Mouse (Mus musculus) forebrain, embryonic 13.5 days (tissue): ENCODE measurements around the gene Akap11. TPM values are rescaled to one million over a fixed set of nuclear protein-coding genes. Genes with fewer than 3 reads are reported as not detected.
"Not testable (repeated sequence)": the region's sequence is repeated elsewhere in the genome, so short reads cannot be mapped to it uniquely, and the experiment has no call there.

Source experiments
- ATAC-seq: fragments of 200-750 bp; cut with Nextera tagmentation; 2 replicates; pipeline ENCODE4 v1.8.0; 2017
- H3K27ac ChIP-seq: fragments of 300-500 bp; sonication (generic); 2 replicates; pipeline ENCODE4 v1.5.1; 2015; ENCODE audit warnings: inconsistent platforms, mild to moderate bottlenecking, moderate library complexity
- H3K27me3 ChIP-seq: fragments of 300-500 bp; sonication (generic); 2 replicates; pipeline ENCODE4 v1.6.1; 2015; ENCODE audit warnings: mild to moderate bottlenecking, inconsistent platforms
- H3K36me3 ChIP-seq: fragments of 300-500 bp; sonication (generic); 2 replicates; pipeline ENCODE4 v1.6.1; 2015; ENCODE audit warnings: mild to moderate bottlenecking, inconsistent platforms; ENCODE audit not compliant: poor library complexity, severe bottlenecking
- H3K4me1 ChIP-seq: fragments of 300-500 bp; sonication (generic); 2 replicates; pipeline ENCODE4 v1.6.1; 2015; ENCODE audit warnings: inconsistent platforms
- H3K4me2 ChIP-seq: fragments of 300-500 bp; sonication (generic); 2 replicates; pipeline ENCODE4 v1.6.1; 2015; ENCODE audit warnings: inconsistent platforms, mild to moderate bottlenecking, moderate library complexity
- H3K4me3 ChIP-seq: fragments of 300-500 bp; sonication (generic); 2 replicates; pipeline ENCODE4 v1.5.1; 2015; ENCODE audit warnings: mild to moderate bottlenecking, inconsistent platforms
- H3K9ac ChIP-seq: fragments of 300-500 bp; sonication (generic); 2 replicates; pipeline ENCODE4 v1.6.1; 2015; ENCODE audit warnings: mild to moderate bottlenecking, inconsistent platforms
- H3K9me3 ChIP-seq: fragments of 300-500 bp; sonication (generic); replicated peaks from 2 replicates; pipeline ENCODE4 v1.6.1; 2016; ENCODE audit warnings: inconsistent platforms
- WGBS: fragments of 180-500 bp; shearing (Covaris S2); methylation state at CpG from one replicate; pipeline ENCODE4 v1.1.7; 2015; 5-methylcytosine and 5-hydroxymethylcytosine counted together
- polyA plus RNA-seq: library from polyadenylated mRNA; unstranded; fragments of >200 nt; fragmentation: Nextera tagmentation; extraction: Ambion mirVana; gene quantifications from 2 replicates; pipeline ENCODE4 v1.2.1, GENCODE M21; 2015

Akap11 gene
- 30.2 and 34.9 TPM in 2 replicates for polyA plus RNA-seq

DNA sequence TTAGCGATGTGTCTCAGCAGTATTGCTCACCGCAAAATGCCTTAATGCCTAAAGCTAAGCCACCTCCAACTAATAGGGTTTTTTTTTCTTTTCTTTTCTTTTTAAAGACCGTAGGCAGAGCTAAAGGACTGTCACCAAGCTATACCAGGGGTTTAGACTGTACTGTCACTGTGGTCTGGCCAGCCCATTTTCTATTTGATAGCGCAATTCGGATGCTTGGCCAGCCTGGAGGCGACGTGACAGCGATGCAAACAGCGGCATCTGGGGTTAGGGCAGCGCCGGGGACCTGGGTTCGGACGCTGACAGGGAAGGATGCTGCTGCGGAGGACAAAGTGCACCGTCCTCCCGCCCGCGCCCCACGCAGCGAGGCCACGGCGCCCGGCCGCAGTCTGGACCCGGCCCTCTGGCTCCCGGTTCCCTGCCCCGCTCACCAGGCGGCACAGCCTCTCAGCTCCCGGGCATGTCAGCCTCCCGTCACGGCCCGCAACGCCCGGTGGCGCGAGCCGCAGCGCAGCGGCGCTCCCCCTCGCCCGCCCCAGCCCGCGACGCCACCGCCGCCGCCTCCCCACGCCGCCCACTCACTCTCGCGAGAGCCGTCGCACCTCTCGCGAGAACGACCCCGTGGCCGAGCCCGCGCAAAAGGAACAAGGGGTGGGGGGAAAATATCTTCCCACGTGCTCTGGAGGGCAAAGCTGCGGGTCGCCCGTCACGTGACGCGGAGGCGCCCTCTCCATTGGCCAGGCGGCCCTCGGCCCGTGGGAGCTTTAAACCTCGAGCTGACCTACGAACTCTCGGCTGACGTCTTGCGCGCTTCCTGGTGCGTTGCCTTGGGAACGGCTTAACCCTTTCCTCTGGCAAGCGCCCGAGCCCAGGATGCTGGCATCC is at the start of gene Akap11:
Gene Akap11 (minus strand): TSS at position 528 of the 885 bp plus-strand sequence.
- WGBS, result under 1% methylated on average over 76 of the region's 82 CpGs
- Histone ChIP-seq H3K36me3 (no peaks in the 10 kb centered on the region), H3K27me3 (no peaks in the 10 kb centered on the region), H3K9ac (peak within 1 kb of the TSS; percentile 97), H3K27ac (peak within 1 kb of the TSS; percentile 90), H3K4me1 (peaks cover 34% of the 10 kb centered on the region), H3K4me3 (peak within 1 kb of the TSS; percentile 93), H3K9me3 (no peaks in the 10 kb centered on the region), H3K4me2 (peak within 1 kb of the TSS; percentile 71)
- peak; percentile 95 for ATAC-seq

GRCm38 (mm10) chr14:78584222-78584621 is 47.6 kb upstream of the Akap11 start:
- Histone ChIP-seq H3K36me3 (peaks cover 38% of the 10 kb centered on the region), H3K9ac (no peak overlapping the region), H3K27ac (no peak overlapping the region), H3K27me3 (no peaks in the 10 kb centered on the region), H3K4me2 (no peak overlapping the region), H3K4me3 (no peak overlapping the region), H3K4me1 (no peaks in the 10 kb centered on the region), H3K9me3 (no peaks in the 10 kb centered on the region)
- WGBS, result 91% methylated on average over 13 of the region's 13 CpGs
- ATAC-seq, result no peak

- Histone ChIP-seq H3K27me3 (no peaks in the 10 kb centered on the region), H3K4me3 (no peak overlapping the region), H3K27ac (no peak overlapping the region), H3K4me2 (no peak overlapping the region), H3K4me1 (no peaks in the 10 kb centered on the region), H3K9me3 (no peaks in the 10 kb centered on the region), H3K36me3 (peaks cover 44% of the 10 kb centered on the region), H3K9ac (no peak overlapping the region)
- no peak for ATAC-seq
Measured at GRCm38 (mm10) chr14:78583168-78583567, 46.6 kb upstream of the Akap11 start.

GRCm38 (mm10) chr14:78575899-78576298 is 39.3 kb upstream of the Akap11 start:
- Histone ChIP-seq H3K4me1 (no peaks in the 10 kb centered on the region), H3K4me2 (no peak overlapping the region), H3K9ac (no peak overlapping the region), H3K4me3 (no peak overlapping the region), H3K27me3 (no peaks in the 10 kb centered on the region), H3K36me3 (peaks cover 21% of the 10 kb centered on the region), H3K27ac (no peak overlapping the region), H3K9me3 (no peaks in the 10 kb centered on the region)
- ATAC-seq, result no peak
- WGBS, result 78% methylated on average over 13 of the region's 13 CpGs

- Histone ChIP-seq H3K27ac (no peak overlapping the region), H3K9ac (no peak overlapping the region), H3K4me2 (no peak overlapping the region), H3K9me3 (no peaks in the 10 kb centered on the region), H3K4me1 (no peaks in the 10 kb centered on the region), H3K4me3 (no peak overlapping the region), H3K27me3 (no peaks in the 10 kb centered on the region), H3K36me3 (0 out of 2 replicates have a peak, but pooled peaks cover 1% of the 10 kb centered on the region)
- no peak for ATAC-seq
- 92% methylated on average over 5 of the region's 5 CpGs for WGBS
Measured at GRCm38 (mm10) chr14:78568410-78568809, 31.8 kb upstream of the Akap11 start.

- no peaks in the 10 kb centered on the region for H3K36me3 ChIP-seq
- H3K27ac ChIP-seq, result no peak overlapping the region
- H3K4me1 ChIP-seq, result no peaks in the 10 kb centered on the region
- no peak overlapping the region for H3K4me3 ChIP-seq
- 88% methylated on average over 4 of the region's 4 CpGs for WGBS
- no peaks in the 10 kb centered on the region for H3K27me3 ChIP-seq
- no peak overlapping the region for H3K9ac ChIP-seq
- no peaks in the 10 kb centered on the region for H3K9me3 ChIP-seq
- ATAC-seq, result no peak
- H3K4me2 ChIP-seq, result no peak overlapping the region
Measured at GRCm38 (mm10) chr14:78566431-78566830, 29.8 kb upstream of the Akap11 start.

DNA sequence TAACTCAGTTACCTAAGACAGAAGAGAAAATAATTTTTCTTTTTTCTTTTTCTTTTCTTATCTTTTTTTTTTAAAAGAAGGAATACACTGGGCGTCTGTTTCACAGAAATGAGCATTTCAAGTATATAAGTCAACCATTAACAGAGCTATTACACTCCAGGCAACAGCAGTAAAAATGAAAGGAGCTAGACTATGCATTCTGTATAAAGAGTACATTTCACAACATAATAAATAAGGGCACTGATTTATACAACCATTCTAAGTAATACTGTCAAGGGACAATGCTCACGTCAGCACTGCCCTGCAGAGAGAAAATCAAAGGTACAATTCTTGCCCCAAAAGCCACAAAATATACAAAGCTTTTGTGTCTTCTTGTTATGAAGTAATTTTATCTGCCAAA is 27.7 kb upstream of the Akap11 start:
- H3K4me1 ChIP-seq, result no peaks in the 10 kb centered on the region
- H3K9ac ChIP-seq, result no peak overlapping the region
- 84% methylated on average over 2 of the region's 2 CpGs for WGBS
- no peaks in the 10 kb centered on the region for H3K9me3 ChIP-seq
- ATAC-seq, result no peak
- H3K4me3 ChIP-seq, result no peak overlapping the region
- no peak overlapping the region for H3K27ac ChIP-seq
- no peaks in the 10 kb centered on the region for H3K36me3 ChIP-seq
- H3K4me2 ChIP-seq, result no peak overlapping the region
- H3K27me3 ChIP-seq, result no peaks in the 10 kb centered on the region

DNA sequence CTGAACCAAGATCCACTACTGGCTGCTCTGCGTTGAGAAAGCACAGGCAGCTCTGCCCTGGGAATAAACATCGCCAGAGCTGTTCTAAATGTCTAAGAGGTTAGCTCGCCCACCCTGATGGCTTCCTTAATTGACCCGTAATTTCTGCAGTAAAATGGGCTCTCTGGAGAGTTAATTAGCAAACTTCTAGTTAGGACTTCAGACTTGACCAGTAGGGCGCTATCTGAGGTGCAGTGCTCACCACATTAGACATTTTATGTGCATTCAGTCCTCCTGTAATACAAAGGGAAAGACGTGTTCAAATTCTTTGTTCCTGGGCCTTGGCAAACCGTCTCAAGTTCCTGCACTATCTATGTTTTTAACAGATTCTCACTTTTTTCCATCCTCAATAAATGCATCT is 26.6 kb upstream of the Akap11 start:
- ATAC-seq, result no peak
- Histone ChIP-seq H3K4me1 (no peaks in the 10 kb centered on the region), H3K9ac (no peak overlapping the region), H3K4me2 (no peak overlapping the region), H3K4me3 (no peak overlapping the region), H3K9me3 (no peaks in the 10 kb centered on the region), H3K36me3 (peaks cover 3% of the 10 kb centered on the region; the same call in 1 of the 2 replicates), H3K27me3 (no peaks in the 10 kb centered on the region), H3K27ac (no peak overlapping the region)
- WGBS, result 61% methylated on average over 7 of the region's 7 CpGs

- Histone ChIP-seq H3K4me1 (no peaks in the 10 kb centered on the region), H3K4me3 (no peak overlapping the region), H3K4me2 (no peak overlapping the region), H3K27me3 (no peaks in the 10 kb centered on the region), H3K27ac (no peak overlapping the region), H3K36me3 (peaks cover 3% of the 10 kb centered on the region; the same call in 1 of the 2 replicates), H3K9ac (no peak overlapping the region), H3K9me3 (no peaks in the 10 kb centered on the region)
- ATAC-seq, result no peak
- 81% methylated on average over 4 of the region's 4 CpGs for WGBS
Measured at GRCm38 (mm10) chr14:78562121-78562520, 25.5 kb upstream of the Akap11 start.

- H3K9me3 ChIP-seq, result no peaks in the 10 kb centered on the region
- ATAC-seq, result no peak
- 94% methylated on average over 8 of the region's 8 CpGs for WGBS
Measured at GRCm38 (mm10) chr14:78559042-78559441, 22.4 kb upstream of the Akap11 start.

DNA sequence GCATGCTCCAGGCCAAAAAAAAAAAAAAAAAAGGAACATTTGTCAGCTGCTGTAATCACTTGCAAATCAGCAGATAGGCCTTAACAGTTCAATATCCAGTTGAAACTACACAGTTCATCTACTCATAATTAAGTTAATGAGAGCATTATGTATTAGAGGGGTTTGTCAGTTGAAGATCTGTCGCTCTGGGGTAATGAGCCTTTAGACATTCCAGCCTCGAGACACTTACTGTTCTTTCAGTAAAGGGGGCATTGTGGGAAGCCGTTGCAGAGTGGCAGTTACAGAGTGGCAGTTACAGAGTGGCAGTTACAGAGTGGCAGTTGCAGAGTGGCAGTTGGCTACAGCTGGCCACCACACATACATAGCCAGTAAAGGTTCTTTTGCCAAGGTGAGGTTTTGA is 18.2 kb upstream of the Akap11 start:
- H3K36me3 ChIP-seq, H3K27ac ChIP-seq, H3K9ac ChIP-seq, H3K4me2 ChIP-seq, H3K27me3 ChIP-seq, H3K4me3 ChIP-seq, H3K4me1 ChIP-seq, H3K9me3 ChIP-seq: not testable (repeated sequence)
- WGBS, result 32% methylated on average over 3 of the region's 3 CpGs
- ATAC-seq, result peak; percentile 53; the same call in 1 of the 2 replicates

More at GRCm38 (mm10) chr14:78559042-78559441, 22.4 kb upstream of the Akap11 start:
- Histone ChIP-seq H3K4me2 (no peak overlapping the region), H3K4me1 (no peaks in the 10 kb centered on the region), H3K4me3 (no peak overlapping the region), H3K9ac (no peak overlapping the region), H3K27ac (no peak overlapping the region), H3K27me3 (no peaks in the 10 kb centered on the region), H3K36me3 (peaks cover 3% of the 10 kb centered on the region; the same call in 1 of the 2 replicates)

DNA sequence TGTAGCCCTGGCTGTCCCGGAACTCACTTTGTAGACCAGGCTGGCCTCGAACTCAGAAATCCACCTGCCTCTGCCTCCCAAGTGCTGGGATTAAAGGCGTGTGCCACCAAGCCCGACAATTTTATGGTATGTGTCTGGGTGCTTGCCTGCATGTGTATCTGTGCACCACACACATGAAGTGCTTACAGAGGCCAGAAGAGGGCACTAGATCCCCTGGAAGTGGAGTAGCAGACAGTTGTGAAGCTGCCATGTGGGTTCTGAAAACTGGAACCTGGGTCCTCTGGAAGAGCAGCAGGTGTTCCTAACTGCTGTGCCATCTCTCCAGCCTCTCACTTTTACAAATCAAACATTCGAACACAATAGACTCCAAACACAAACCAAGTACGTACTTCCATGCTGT is 17.1 kb upstream of the Akap11 start:
- peaks cover 3% of the 10 kb centered on the region; the same call in 1 of the 2 replicates for H3K36me3 ChIP-seq
- H3K27ac ChIP-seq, result no peak overlapping the region
- no peak overlapping the region for H3K9ac ChIP-seq
- 90% methylated on average over 6 of the region's 6 CpGs for WGBS
- H3K27me3 ChIP-seq, result no peaks in the 10 kb centered on the region
- H3K4me1 ChIP-seq, result no peaks in the 10 kb centered on the region
- H3K4me2 ChIP-seq, result no peak overlapping the region
- no peak for ATAC-seq
- no peak overlapping the region for H3K4me3 ChIP-seq
- no peaks in the 10 kb centered on the region for H3K9me3 ChIP-seq
